15 mouse cellular contexts compared by ENCODE assay signal in the genomic region with DNA sequence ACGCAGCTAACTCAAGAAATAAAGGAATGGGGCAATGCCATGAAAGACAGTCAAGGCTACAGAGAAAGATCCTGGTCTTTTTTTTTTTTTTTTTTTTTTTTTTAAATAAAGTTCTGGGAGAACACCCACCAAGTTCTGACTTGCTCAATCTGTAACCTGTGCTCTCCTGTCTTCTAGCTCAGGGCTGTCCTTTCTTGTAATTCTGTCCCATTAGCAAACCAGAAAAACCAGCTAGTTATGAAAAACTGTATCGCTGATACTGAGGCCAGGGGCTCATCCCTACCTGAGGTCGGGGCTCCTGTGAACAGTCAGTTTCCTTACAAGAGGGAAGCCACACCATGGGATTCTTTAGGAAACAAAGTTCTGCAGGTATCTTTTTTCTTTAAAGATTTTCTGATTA. TPM values are rescaled to one million over a fixed set of nuclear protein-coding genes. Genes with fewer than 3 reads are reported as not detected.
"Had no signal": no experiment of that assay in that cellular context is flagged by ENCODE, and none has a peak within 500 bp of the region (broad histone marks: within the 10 kb centered on the region; RNA-seq: fewer than 3 reads in every experiment).

No protein-coding gene starts in this region.

- H3K4me1 ChIP-seq: midbrain, embryonic 13.5 days had no signal

- H3K27ac ChIP-seq: kidney, postnatal 0 days; layer of hippocampus, adult 2 months; liver, embryonic 15.5 days; midbrain, embryonic 13.5 days had no signal

- H3K9me3 ChIP-seq: liver, embryonic 15.5 days; midbrain, embryonic 13.5 days had no signal

- H3K4me3 ChIP-seq: layer of hippocampus, adult 2 months; liver, embryonic 15.5 days; midbrain, embryonic 13.5 days had no signal

- ATAC-seq: intestine, postnatal 0 days; lung, postnatal 0 days; midbrain, embryonic 13.5 days had no signal

- H3K27me3 ChIP-seq: liver, embryonic 15.5 days; midbrain, embryonic 13.5 days had no signal

- H3K4me2 ChIP-seq: liver, embryonic 11.5 days; liver, embryonic 15.5 days; midbrain, embryonic 13.5 days had no signal

- DNase-seq: kidney, adult 8-10 months; kidney, postnatal 36 days; left cerebral cortex, postnatal 4 days; lung, adult 2 months; lung, postnatal 36 days; thymus, postnatal 14 days had no signal

- H3K9ac ChIP-seq: liver, embryonic 15.5 days; midbrain, embryonic 13.5 days had no signal

RNA-seq across cellular contexts. Expression of a gene that starts 51.0 kb away (rescaled TPM):
- polyA plus RNA-seq: kidney, postnatal 0 days; midbrain, embryonic 13.5 days; midbrain, postnatal 0 days; neural tube, embryonic 14.5 days had no signal
